Mouse (Mus musculus) hindbrain, embryonic 15.5 days (tissue): ENCODE data around the gene Fdxr. TPM values are rescaled to one million over a fixed set of nuclear protein-coding genes. Genes with fewer than 3 reads are reported as not detected.

Experiments used
- ATAC-seq: fragments of 200-750 bp; cut with Nextera tagmentation; 2 replicates; pipeline ENCODE4 v1.8.0; 2017; ENCODE audit warnings: low read depth, moderate number of reproducible peaks, moderate TSS enrichment; ENCODE audit not compliant: low FRiP score
- H3K27ac ChIP-seq: fragments of 300-500 bp; sonication (generic); replicated peaks from 2 replicates; pipeline ENCODE4 v1.5.1; 2015; ENCODE audit warnings: mild to moderate bottlenecking, inconsistent platforms
- H3K27me3 ChIP-seq: fragments of 300-500 bp; sonication (generic); 2 replicates; pipeline ENCODE4 v1.6.1; 2015; ENCODE audit warnings: control low read depth, inconsistent platforms
- H3K36me3 ChIP-seq: fragments of 300-500 bp; sonication (generic); 2 replicates; pipeline ENCODE4 v1.6.1; 2015; ENCODE audit warnings: control low read depth, inconsistent platforms
- H3K4me1 ChIP-seq: fragments of 300-500 bp; sonication (generic); replicated peaks from 2 replicates; pipeline ENCODE4 v1.6.1; 2015; ENCODE audit warnings: control low read depth, inconsistent platforms
- H3K4me2 ChIP-seq: fragments of 300-500 bp; sonication (generic); 2 replicates; pipeline ENCODE4 v1.6.1; 2015; ENCODE audit warnings: moderate library complexity, mild to moderate bottlenecking, inconsistent platforms
- H3K4me3 ChIP-seq: fragments of 300-500 bp; sonication (generic); 2 replicates; pipeline ENCODE4 v1.5.1; 2015; ENCODE audit warnings: mild to moderate bottlenecking, inconsistent platforms
- H3K9ac ChIP-seq: fragments of 300-500 bp; sonication (generic); 2 replicates; pipeline ENCODE4 v1.6.1; 2015; ENCODE audit warnings: inconsistent platforms
- H3K9me3 ChIP-seq: fragments of 300-500 bp; sonication (generic); 2 replicates; pipeline ENCODE4 v1.6.1; 2016; ENCODE audit warnings: control low read depth, inconsistent platforms
- WGBS: fragments of 180-500 bp; shearing (Covaris S2); methylation state at CpG from one replicate; pipeline ENCODE4 v1.1.7; 2015; 5-methylcytosine and 5-hydroxymethylcytosine counted together
- polyA plus RNA-seq: library from polyadenylated mRNA; unstranded; fragments of >200 nt; fragmentation: Nextera tagmentation; extraction: Ambion mirVana; gene quantifications from 2 replicates; pipeline ENCODE4 v1.2.1, GENCODE M21; 2015

Gene Fdxr
- polyA plus RNA-seq = 21.3 and 21.6 TPM in 2 replicates

GRCm38 (mm10) chr11:115276780-115277603 lies at the start of gene Fdxr:
TSS of gene Fdxr (minus strand) at chr11:115277050.
- peaks cover 24% of the 10 kb centered on the region for H3K4me1 ChIP-seq
- H3K27ac ChIP-seq = peak within 1 kb of the TSS; percentile 90
- H3K4me2 ChIP-seq = peak within 1 kb of the TSS; percentile 90
- no peaks in the 10 kb centered on the region for H3K36me3 ChIP-seq
- H3K27me3 ChIP-seq = no peaks in the 10 kb centered on the region
- ATAC-seq = peak; percentile 97
- H3K4me3 ChIP-seq = peak within 1 kb of the TSS; percentile 64
- H3K9ac ChIP-seq = peak within 1 kb of the TSS; percentile 74
- under 1% methylated on average over 42 of the region's 42 CpGs for WGBS
- no peaks in the 10 kb centered on the region for H3K9me3 ChIP-seq

GRCm38 (mm10) chr11:115323354-115323753 lies 46.5 kb upstream of the Fdxr start:
- H3K27me3 ChIP-seq = peaks cover 65% of the 10 kb centered on the region
- H3K4me1 ChIP-seq = peaks cover 28% of the 10 kb centered on the region
- H3K4me2 ChIP-seq = peak overlapping the region; percentile 28; the same call in 1 of the 2 replicates
- no peak overlapping the region for H3K9ac ChIP-seq
- H3K27ac ChIP-seq = no peak overlapping the region
- 18% methylated on average over 32 of the region's 32 CpGs for whole genome bisulfite sequencing
- no peak for ATAC-seq
- no peaks in the 10 kb centered on the region for H3K36me3 ChIP-seq
- H3K4me3 ChIP-seq = peak overlapping the region; percentile 15; the same call in 1 of the 2 replicates
- no peaks in the 10 kb centered on the region for H3K9me3 ChIP-seq

- Histone ChIP-seq H3K4me2 (peak within 1 kb of the TSS; percentile 38), H3K4me1 (peaks cover 34% of the 10 kb centered on the region), H3K9me3 (no peaks in the 10 kb centered on the region), H3K27ac (no peak within 1 kb of the TSS), H3K36me3 (no peaks in the 10 kb centered on the region), H3K9ac (peak within 1 kb of the TSS; percentile 8; the same call in 1 of the 2 replicates), H3K4me3 (peak within 1 kb of the TSS; percentile 20), H3K27me3 (peaks cover 78% of the 10 kb centered on the region)
- ATAC-seq = peak; percentile 37; the same call in 1 of the 2 replicates
- 3% methylated on average over 35 of the region's 35 CpGs for WGBS
These were observed 45.2 kb upstream of the Fdxr start, which contains the start of gene Ush1g for GRCm38 (mm10) chr11:115321906-115322693. TSS of gene Ush1g (minus strand) at chr11:115322041.

- no peak for ATAC-seq
- H3K9ac ChIP-seq = no peak overlapping the region
- H3K4me2 ChIP-seq = no peak overlapping the region
- WGBS = 6% methylated on average over 18 of the region's 18 CpGs
- H3K4me3 ChIP-seq = no peak overlapping the region
- H3K27me3 ChIP-seq = peaks cover 99% of the 10 kb centered on the region
- H3K4me1 ChIP-seq = peaks cover 34% of the 10 kb centered on the region
- no peaks in the 10 kb centered on the region for H3K9me3 ChIP-seq
- H3K36me3 ChIP-seq = no peaks in the 10 kb centered on the region
- no peak overlapping the region for H3K27ac ChIP-seq
These were observed 43.0 kb upstream of the Fdxr start for GRCm38 (mm10) chr11:115319704-115320383.

- 4% methylated on average over 63 of the region's 63 CpGs for WGBS
- Histone ChIP-seq H3K27me3 (peaks cover 94% of the 10 kb centered on the region), H3K9me3 (no peaks in the 10 kb centered on the region), H3K4me1 (peaks cover 32% of the 10 kb centered on the region), H3K4me2 (peak overlapping the region; percentile 21; the same call in 1 of the 2 replicates), H3K9ac (no peak overlapping the region), H3K36me3 (no peaks in the 10 kb centered on the region), H3K27ac (no peak overlapping the region), H3K4me3 (0 out of 2 replicates have a peak overlapping the region, but pooled peaks have one; percentile 4)
- no peak for ATAC-seq
These were observed 41.6 kb upstream of the Fdxr start for GRCm38 (mm10) chr11:115318245-115319027.

- no peak overlapping the region for H3K9ac ChIP-seq
- H3K4me1 ChIP-seq = peaks cover 23% of the 10 kb centered on the region
- WGBS = 63% methylated on average over 7 of the region's 7 CpGs
- H3K4me2 ChIP-seq = no peak overlapping the region
- H3K27me3 ChIP-seq = peaks cover 86% of the 10 kb centered on the region
- no peak overlapping the region for H3K4me3 ChIP-seq
- no peak overlapping the region for H3K27ac ChIP-seq
- no peak for ATAC-seq
- no peaks in the 10 kb centered on the region for H3K36me3 ChIP-seq
- no peaks in the 10 kb centered on the region for H3K9me3 ChIP-seq
These were observed 40.4 kb upstream of the Fdxr start for GRCm38 (mm10) chr11:115317204-115317603.

- Histone ChIP-seq H3K36me3 (no peaks in the 10 kb centered on the region), H3K27ac (no peak overlapping the region), H3K9ac (no peak overlapping the region), H3K4me2 (no peak overlapping the region), H3K9me3 (no peaks in the 10 kb centered on the region), H3K27me3 (peaks cover 56% of the 10 kb centered on the region), H3K4me3 (no peak overlapping the region), H3K4me1 (peaks cover 11% of the 10 kb centered on the region)
- WGBS = 45% methylated on average over 2 of the region's 2 CpGs
- no peak for ATAC-seq
These were observed 37.4 kb upstream of the Fdxr start for GRCm38 (mm10) chr11:115314249-115314648.

- WGBS = 65% methylated on average over 1 of the region's 1 CpGs
- Histone ChIP-seq H3K9ac (no peak overlapping the region), H3K4me2 (no peak overlapping the region), H3K4me3 (no peak overlapping the region), H3K27ac (no peak overlapping the region), H3K27me3 (peaks cover 4% of the 10 kb centered on the region; the same call in 1 of the 2 replicates), H3K4me1 (no peaks in the 10 kb centered on the region), H3K9me3 (no peaks in the 10 kb centered on the region), H3K36me3 (no peaks in the 10 kb centered on the region)
- no peak for ATAC-seq
These were observed 31.9 kb upstream of the Fdxr start for GRCm38 (mm10) chr11:115308781-115309180.

GRCm38 (mm10) chr11:115306863-115307262 lies 30.0 kb upstream of the Fdxr start, which contains the start of gene Otop2:
TSS of gene Otop2 (plus strand) at chr11:115307163.
- no peak for ATAC-seq
- 10% methylated on average over 8 of the region's 8 CpGs for WGBS
- Histone ChIP-seq H3K9me3 (no peaks in the 10 kb centered on the region), H3K9ac (no peak within 1 kb of the TSS), H3K4me3 (no peak within 1 kb of the TSS), H3K36me3 (no peaks in the 10 kb centered on the region), H3K4me2 (no peak within 1 kb of the TSS), H3K27me3 (no peaks in the 10 kb centered on the region), H3K27ac (no peak within 1 kb of the TSS), H3K4me1 (no peaks in the 10 kb centered on the region)

GRCm38 (mm10) chr11:115303167-115303566 lies 26.3 kb upstream of the Fdxr start:
- Histone ChIP-seq H3K4me2 (no peak overlapping the region), H3K27ac (no peak overlapping the region), H3K4me3 (no peak overlapping the region), H3K36me3 (no peaks in the 10 kb centered on the region), H3K9me3 (no peaks in the 10 kb centered on the region), H3K9ac (no peak overlapping the region), H3K27me3 (no peaks in the 10 kb centered on the region), H3K4me1 (no peaks in the 10 kb centered on the region)
- WGBS = 83% methylated on average over 8 of the region's 8 CpGs
- ATAC-seq = no peak

GRCm38 (mm10) chr11:115301351-115301750 lies 24.5 kb upstream of the Fdxr start:
- H3K4me2 ChIP-seq = no peak overlapping the region
- no peak overlapping the region for H3K4me3 ChIP-seq
- H3K27ac ChIP-seq = no peak overlapping the region
- peaks cover 15% of the 10 kb centered on the region for H3K4me1 ChIP-seq
- no peaks in the 10 kb centered on the region for H3K27me3 ChIP-seq
- no peak for ATAC-seq
- H3K36me3 ChIP-seq = no peaks in the 10 kb centered on the region
- WGBS = 92% methylated on average over 2 of the region's 2 CpGs
- no peak overlapping the region for H3K9ac ChIP-seq
- no peaks in the 10 kb centered on the region for H3K9me3 ChIP-seq
